Comparison of ENCODE assay signal across 8 mouse cellular contexts in genomic region chr11:75168590-75169361, GRCm38 (mm10). TPM values are rescaled to one million over a fixed set of nuclear protein-coding genes. Genes with fewer than 3 reads are reported as not detected.
A peak's percentile ranks its signal among the peaks of the same experiment; 100 is the strongest.
DNase-seq lines count a peak whose midpoint lies in the region; ATAC-seq lines count a peak whose summit lies in the region.

No protein-coding gene starts in this region.

- 0 out of 2 replicates have a peak, but pooled peaks have one; percentile 11 for ATAC-seq in common myeloid progenitor, adult 5-6 weeks (replicated peaks; ENCODE audit: low read depth, poor library complexity, severe bottlenecking)
- peak; percentile 50 for ATAC-seq in intestine, embryonic 16.5 days
- peak; percentile 46 for ATAC-seq in limb, embryonic 15.5 days (ENCODE audit: insufficient number of reproducible peaks, low FRiP score, low TSS enrichment, low read depth)
- ATAC-seq in midbrain, embryonic 16.5 days = no peak

- peaks cover 3% of the 10 kb centered on the region for H3K36me3 ChIP-seq in intestine, embryonic 16.5 days (ENCODE audit: control insufficient read depth, insufficient read depth, low read length)
- peaks cover 17% of the 10 kb centered on the region for H3K36me3 ChIP-seq in limb, embryonic 15.5 days
- no peaks in the 10 kb centered on the region for H3K36me3 ChIP-seq in midbrain, embryonic 16.5 days (ENCODE audit: control insufficient read depth, insufficient read depth, low read length)

- peak overlapping the region; percentile 97 for H3K4me2 ChIP-seq in intestine, embryonic 16.5 days (ENCODE audit: low read depth, low read length)
- H3K4me2 ChIP-seq in limb, embryonic 15.5 days = peak overlapping the region; percentile 93
- H3K4me2 ChIP-seq in midbrain, embryonic 16.5 days (ENCODE audit: low read length) = peak overlapping the region; percentile 88

- H3K4me3 ChIP-seq in intestine, embryonic 16.5 days (ENCODE audit: low read length) = peak overlapping the region; percentile 77
- H3K4me3 ChIP-seq in limb, embryonic 15.5 days = peak overlapping the region; percentile 71
- H3K4me3 ChIP-seq in midbrain, embryonic 16.5 days (ENCODE audit: low read depth, low read length) = peak overlapping the region; percentile 51

- H3K27me3 ChIP-seq in intestine, embryonic 16.5 days (replicated peaks; ENCODE audit: control insufficient read depth, insufficient read depth, low read length) = peaks cover 64% of the 10 kb centered on the region
- peaks cover 81% of the 10 kb centered on the region for H3K27me3 ChIP-seq in limb, embryonic 15.5 days
- peaks cover 45% of the 10 kb centered on the region for H3K27me3 ChIP-seq in midbrain, embryonic 16.5 days (ENCODE audit: control insufficient read depth, insufficient read depth, low read depth, low read length)

- no peaks in the 10 kb centered on the region for H3K9me3 ChIP-seq in intestine, embryonic 16.5 days (ENCODE audit: control insufficient read depth, low read length)
- H3K9me3 ChIP-seq in limb, embryonic 15.5 days = no peaks in the 10 kb centered on the region
- H3K9me3 ChIP-seq in midbrain, embryonic 16.5 days (replicated peaks; ENCODE audit: control insufficient read depth, low read length, poor library complexity, severe bottlenecking) = no peaks in the 10 kb centered on the region

- WGBS in intestine, embryonic 16.5 days = under 1% methylated on average over 83 of the region's 83 CpGs
- WGBS in limb, embryonic 15.5 days = under 1% methylated on average over 82 of the region's 83 CpGs
- WGBS in midbrain, embryonic 16.5 days = 0% methylated on average over 56 of the region's 83 CpGs

- peak; percentile 76 for DNase-seq in layer of hippocampus, adult 11-12 months (ENCODE audit: low spot score)
- no peak for DNase-seq in layer of hippocampus, adult 9-11 months
- DNase-seq in heart, adult 11 months = peak; percentile 99
- peak; percentile 84 to 93 for DNase-seq in spleen, postnatal 4 days (ENCODE audit: low spot score in 2 of 2)

- peak overlapping the region; percentile 96 for H3K27ac ChIP-seq in intestine, embryonic 16.5 days (ENCODE audit: low read length)
- H3K27ac ChIP-seq in limb, embryonic 15.5 days = peak overlapping the region; percentile 92
- peak overlapping the region; percentile 17; the same call in 1 of the 2 replicates for H3K27ac ChIP-seq in midbrain, embryonic 16.5 days (ENCODE audit: low read length)

- H3K4me1 ChIP-seq in intestine, embryonic 16.5 days (ENCODE audit: control insufficient read depth, insufficient read depth, low read length) = peaks cover 63% of the 10 kb centered on the region
- peaks cover 92% of the 10 kb centered on the region for H3K4me1 ChIP-seq in limb, embryonic 15.5 days
- peaks cover 37% of the 10 kb centered on the region for H3K4me1 ChIP-seq in midbrain, embryonic 16.5 days (ENCODE audit: control insufficient read depth, insufficient read depth, low read length)

- peak overlapping the region; percentile 77 for H3K9ac ChIP-seq in intestine, embryonic 16.5 days (ENCODE audit: low read depth, low read length)
- H3K9ac ChIP-seq in limb, embryonic 15.5 days = peak overlapping the region; percentile 65
- H3K9ac ChIP-seq in midbrain, embryonic 16.5 days (ENCODE audit: low read depth, low read length) = peak overlapping the region; percentile 68

RNA-seq across cellular contexts. Expression of gene Hic1, which starts 0.5 kb away (rescaled TPM):
- 1.1 TPM in 1 of 2 replicates, not detected in the other for total RNA-seq in common myeloid progenitor, adult 5-6 weeks (2017)
- polyA plus RNA-seq in intestine, embryonic 16.5 days (2015; fragmentation: Nextera tagmentation; extraction: Ambion mirVana) = 7.1 and 8.6 TPM in 2 replicates
- polyA plus RNA-seq in limb, embryonic 15.5 days (2015; fragmentation: Nextera tagmentation; extraction: Ambion mirVana) = 17.2 and 21.2 TPM in 2 replicates
- polyA plus RNA-seq in midbrain, embryonic 16.5 days (2015; fragmentation: Nextera tagmentation; extraction: Ambion mirVana) = 1.3 and 1.8 TPM in 2 replicates

RNA-seq across cellular contexts. Expression of gene Ovca2, which starts 9.9 kb away (rescaled TPM):
- 18.5 and 20.9 TPM in 2 replicates for total RNA-seq in common myeloid progenitor, adult 5-6 weeks (2017)
- 18.7 and 23.9 TPM in 2 replicates for polyA plus RNA-seq in intestine, embryonic 16.5 days (2015; fragmentation: Nextera tagmentation; extraction: Ambion mirVana)
- 22.5 and 23.3 TPM in 2 replicates for polyA plus RNA-seq in limb, embryonic 15.5 days (2015; fragmentation: Nextera tagmentation; extraction: Ambion mirVana)
- 13.3 and 14.5 TPM in 2 replicates for polyA plus RNA-seq in midbrain, embryonic 16.5 days (2015; fragmentation: Nextera tagmentation; extraction: Ambion mirVana)

RNA-seq across cellular contexts. Expression of gene Dph1, which starts 22.3 kb away (rescaled TPM):
- 7.1 and 10.5 TPM in 2 replicates for total RNA-seq in common myeloid progenitor, adult 5-6 weeks (2017)
- 20.3 and 22.7 TPM in 2 replicates for polyA plus RNA-seq in intestine, embryonic 16.5 days (2015; fragmentation: Nextera tagmentation; extraction: Ambion mirVana)
- polyA plus RNA-seq in limb, embryonic 15.5 days (2015; fragmentation: Nextera tagmentation; extraction: Ambion mirVana) = 21.1 and 23.3 TPM in 2 replicates
- 12.5 and 14.0 TPM in 2 replicates for polyA plus RNA-seq in midbrain, embryonic 16.5 days (2015; fragmentation: Nextera tagmentation; extraction: Ambion mirVana)

RNA-seq across cellular contexts. Expression of gene Rtn4rl1, which starts 24.8 kb away (rescaled TPM):
- total RNA-seq in common myeloid progenitor, adult 5-6 weeks (2017) = 0.24 and 1.6 TPM in 2 replicates
- 1.5 and 1.6 TPM in 2 replicates for polyA plus RNA-seq in intestine, embryonic 16.5 days (2015; fragmentation: Nextera tagmentation; extraction: Ambion mirVana)
- polyA plus RNA-seq in limb, embryonic 15.5 days (2015; fragmentation: Nextera tagmentation; extraction: Ambion mirVana) = 4.9 and 5.8 TPM in 2 replicates
- polyA plus RNA-seq in midbrain, embryonic 16.5 days (2015; fragmentation: Nextera tagmentation; extraction: Ambion mirVana) = 17.8 and 19.7 TPM in 2 replicates

Comparison
In these comparisons a context has a peak if more than half of its experiments do, and no peak if none do; other contexts are left out.
1. H3K27ac ChIP-seq: peak in every context shown above with its lines; median percentile 96 in intestine, embryonic 16.5 days; 92 in limb, embryonic 15.5 days; 17 in midbrain, embryonic 16.5 days.